Mouse (Mus musculus): Measurements from ENCODE around the gene Gipr.

Gene Gipr

DNA sequence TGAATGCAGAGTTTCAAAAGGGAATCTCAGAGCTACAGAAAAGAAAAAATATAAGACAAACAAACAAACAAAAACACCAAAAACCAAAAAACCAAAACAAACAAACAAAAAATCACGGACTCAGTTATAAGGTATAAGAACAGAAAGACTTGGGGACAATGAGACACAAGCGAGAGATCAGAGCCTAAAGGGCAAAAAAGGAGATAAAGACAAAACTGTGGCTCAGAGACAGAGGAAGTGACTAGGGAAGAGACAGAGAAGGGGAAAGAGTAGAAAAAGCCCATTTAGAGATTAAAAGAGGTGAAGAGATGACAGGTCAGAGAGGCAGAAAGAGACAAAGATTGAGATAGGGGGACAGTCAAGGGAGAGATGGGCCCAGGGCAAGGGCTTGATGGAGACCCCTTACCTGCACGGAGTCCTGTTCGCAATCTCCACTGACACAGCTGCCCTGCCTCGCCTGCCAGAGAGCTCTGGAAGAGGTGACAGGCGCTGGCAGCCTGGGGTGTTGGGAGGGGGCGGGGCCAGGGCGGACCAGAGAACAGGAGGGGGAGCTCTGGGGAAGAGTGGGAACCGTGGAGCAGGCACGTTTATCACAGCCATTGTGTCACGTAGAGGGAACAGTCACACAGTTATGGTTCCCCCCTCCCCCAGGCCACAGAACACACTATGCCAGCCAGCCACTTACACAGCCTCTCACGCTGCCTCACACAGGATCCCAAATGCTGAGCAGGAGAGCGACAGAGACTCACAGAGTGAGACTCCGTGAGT is at the start of gene Gipr:
Gene Gipr (minus strand): TSS at position 472 of the 768 bp plus-strand sequence.
- TF ChIP-seq CTCF (conservative IDR thresholded peaks at IDR 0.05; ENCODE audit: low read length), result no peak
- no peak for TF ChIP-seq NANOG (IDR thresholded peaks at IDR 0.05; ENCODE audit: borderline replicate concordance, low read length)
- TF ChIP-seq POU5F1 (IDR thresholded peaks at IDR 0.05; ENCODE audit: borderline replicate concordance, low read length), result no peak
- H3K4me1 ChIP-seq (replicated peaks; ENCODE audit: low read depth, low read length), result peaks cover 61% of the 10 kb centered on the region
- H3K4me3 ChIP-seq (replicated peaks; ENCODE audit: low read length), result peak within 1 kb of the TSS; percentile 66

DNA sequence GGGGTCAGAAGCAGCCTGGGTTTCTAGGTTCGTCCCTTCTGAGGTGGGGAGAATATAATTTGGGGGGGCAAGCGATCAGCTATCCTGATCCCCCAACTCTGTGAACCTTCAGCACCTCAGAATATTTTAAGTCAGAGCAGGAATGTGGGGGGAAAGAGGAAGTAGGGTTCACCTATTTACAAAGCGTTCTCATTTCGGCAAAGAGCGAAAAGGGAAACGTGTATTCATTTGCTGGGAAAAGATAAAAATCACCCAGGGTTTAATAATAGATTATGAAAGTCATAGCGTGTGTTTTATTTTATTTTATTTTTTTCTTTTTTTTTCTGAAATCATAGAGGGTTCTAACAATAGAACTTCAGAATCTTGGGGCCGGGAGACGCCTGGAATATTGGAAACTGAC is 49.0 kb upstream of the Gipr start:
- H3K9me3 ChIP-seq (ENCODE audit: low read length), result peaks cover 17% of the 10 kb centered on the region
- H3K36me3 ChIP-seq (ENCODE audit: insufficient read depth, low read length), result peaks cover 5% of the 10 kb centered on the region; the same call in 1 of the 2 replicates
- H3K27me3 ChIP-seq (ENCODE audit: insufficient read depth, low read length), result peaks cover 7% of the 10 kb centered on the region; the same call in 1 of the 2 replicates
- H3K4me1 ChIP-seq (replicated peaks; ENCODE audit: low read depth, low read length), result peaks cover 62% of the 10 kb centered on the region
- H3K4me3 ChIP-seq (replicated peaks; ENCODE audit: low read length), result peak overlapping the region; percentile 5; the same call in 1 of the 2 replicates
- TF ChIP-seq NANOG (IDR thresholded peaks at IDR 0.05; ENCODE audit: borderline replicate concordance, low read length), result no peak
- no peak for TF ChIP-seq POU5F1 (IDR thresholded peaks at IDR 0.05; ENCODE audit: borderline replicate concordance, low read length)
- no peak for TF ChIP-seq CTCF (conservative IDR thresholded peaks at IDR 0.05; ENCODE audit: low read length)

More for the DNA sequence above, at the start of gene Gipr:
- Histone ChIP-seq H3K36me3 (ENCODE audit: insufficient read depth, low read length) (no peaks in the 10 kb centered on the region), H3K9me3 (ENCODE audit: low read length) (no peaks in the 10 kb centered on the region), H3K27me3 (ENCODE audit: insufficient read depth, low read length) (peaks cover 30% of the 10 kb centered on the region)

DNA sequence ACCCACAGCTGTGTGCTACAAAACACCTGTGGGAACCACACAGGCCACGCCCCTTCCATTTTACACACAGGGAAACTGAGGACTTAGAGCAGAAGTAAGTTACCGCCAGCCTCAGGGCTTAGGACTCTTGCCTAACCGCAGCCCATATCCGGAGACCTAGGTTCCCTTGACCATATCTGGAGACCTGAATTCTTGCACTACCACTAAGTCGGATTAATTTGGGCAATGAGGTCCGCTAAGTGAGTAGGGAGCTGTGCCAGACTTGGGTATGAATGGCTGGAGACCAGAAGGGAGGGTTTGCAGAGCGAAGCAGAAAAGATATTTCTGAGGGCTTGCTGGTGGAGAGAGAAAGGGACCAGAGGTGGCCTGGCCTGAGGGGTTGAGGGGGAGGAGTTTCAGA is 48.4 kb upstream of the Gipr start:
- peaks cover 7% of the 10 kb centered on the region; the same call in 1 of the 2 replicates for H3K27me3 ChIP-seq (ENCODE audit: insufficient read depth, low read length)
- H3K9me3 ChIP-seq (ENCODE audit: low read length), result peaks cover 17% of the 10 kb centered on the region
- peak overlapping the region; percentile 5; the same call in 1 of the 2 replicates for H3K4me3 ChIP-seq (replicated peaks; ENCODE audit: low read length)
- H3K4me1 ChIP-seq (replicated peaks; ENCODE audit: low read depth, low read length), result peaks cover 68% of the 10 kb centered on the region
- TF ChIP-seq CTCF (conservative IDR thresholded peaks at IDR 0.05; ENCODE audit: low read length) (no peak), POU5F1 (IDR thresholded peaks at IDR 0.05; ENCODE audit: borderline replicate concordance, low read length) (no peak), NANOG (IDR thresholded peaks at IDR 0.05; ENCODE audit: borderline replicate concordance, low read length) (no peak)
- peaks cover 5% of the 10 kb centered on the region; the same call in 1 of the 2 replicates for H3K36me3 ChIP-seq (ENCODE audit: insufficient read depth, low read length)

DNA sequence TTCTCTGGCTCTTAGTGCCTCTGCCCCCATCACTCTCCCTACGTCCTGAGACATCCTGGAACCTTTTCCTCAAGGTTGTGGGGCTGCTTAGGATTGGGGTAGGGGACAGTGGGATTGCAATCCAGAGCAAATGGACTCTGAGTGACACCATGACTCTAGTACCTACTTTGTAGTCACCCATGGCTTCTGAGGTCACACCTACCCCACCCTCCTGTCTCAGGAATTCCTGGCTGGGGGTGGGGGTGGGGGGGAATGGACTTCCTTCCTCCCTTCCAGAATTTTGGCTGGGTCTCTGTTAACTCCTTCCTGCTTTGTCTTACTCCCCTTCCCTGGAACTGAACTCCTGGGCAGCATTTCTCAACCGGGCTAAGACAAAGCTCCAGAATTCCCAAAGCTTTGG is 47.5 kb upstream of the Gipr start:
- Histone ChIP-seq H3K27me3 (ENCODE audit: insufficient read depth, low read length) (peaks cover 7% of the 10 kb centered on the region; the same call in 1 of the 2 replicates), H3K36me3 (ENCODE audit: insufficient read depth, low read length) (peaks cover 5% of the 10 kb centered on the region; the same call in 1 of the 2 replicates), H3K4me3 (replicated peaks; ENCODE audit: low read length) (peak overlapping the region; percentile 75), H3K4me1 (replicated peaks; ENCODE audit: low read depth, low read length) (peaks cover 71% of the 10 kb centered on the region), H3K9me3 (ENCODE audit: low read length) (peaks cover 15% of the 10 kb centered on the region)
- TF ChIP-seq POU5F1 (IDR thresholded peaks at IDR 0.05; ENCODE audit: borderline replicate concordance, low read length) (no peak), NANOG (IDR thresholded peaks at IDR 0.05; ENCODE audit: borderline replicate concordance, low read length) (no peak), CTCF (conservative IDR thresholded peaks at IDR 0.05; ENCODE audit: low read length) (no peak)

DNA sequence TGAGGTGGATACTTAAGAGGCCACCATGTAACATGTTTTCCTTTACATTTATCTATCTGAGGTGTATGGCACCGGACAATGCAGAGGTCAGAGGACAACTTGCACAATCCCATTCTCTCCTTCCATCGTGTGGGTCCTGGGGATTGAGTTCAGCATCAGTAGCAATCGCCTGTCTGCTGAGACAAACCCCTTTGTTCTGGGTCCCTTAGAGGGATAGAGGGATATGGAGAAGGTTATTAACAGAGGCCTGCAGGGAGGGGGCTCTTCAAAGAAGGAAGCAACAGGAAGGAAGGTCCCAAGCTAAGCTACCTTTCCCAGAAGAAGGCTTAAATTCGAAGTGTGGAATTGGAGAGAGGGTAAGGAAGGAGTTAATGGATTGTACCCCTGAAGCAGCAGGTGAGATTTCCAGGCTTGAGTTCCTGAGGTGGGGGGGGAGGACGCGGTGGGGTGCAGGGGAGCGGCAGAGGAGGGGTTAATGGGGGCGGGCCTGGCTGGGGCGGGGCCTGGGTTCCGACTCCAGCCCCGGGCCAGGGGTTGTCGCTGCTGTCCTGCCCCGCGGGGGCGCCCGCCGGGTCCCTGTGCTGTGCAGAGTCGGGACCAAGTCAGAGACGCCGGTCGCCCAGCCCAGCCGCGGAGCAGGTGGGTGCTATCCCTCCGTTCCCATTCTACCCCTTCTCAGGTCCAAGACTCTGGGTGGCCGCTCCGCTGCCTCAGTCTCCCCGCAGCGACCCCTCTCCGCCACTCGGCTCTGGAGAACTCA is 46.2 kb upstream of the Gipr start, which contains the start of gene Gpr4:
Gene Gpr4 (plus strand): TSS at position 543 of the 760 bp plus-strand sequence.
- Histone ChIP-seq H3K27me3 (ENCODE audit: insufficient read depth, low read length) (peaks cover 7% of the 10 kb centered on the region; the same call in 1 of the 2 replicates), H3K9me3 (ENCODE audit: low read length) (peaks cover 10% of the 10 kb centered on the region), H3K4me3 (replicated peaks; ENCODE audit: low read length) (peak within 1 kb of the TSS; percentile 75), H3K36me3 (ENCODE audit: insufficient read depth, low read length) (no peaks in the 10 kb centered on the region), H3K4me1 (replicated peaks; ENCODE audit: low read depth, low read length) (peaks cover 70% of the 10 kb centered on the region)
- TF ChIP-seq NANOG (IDR thresholded peaks at IDR 0.05; ENCODE audit: borderline replicate concordance, low read length), result no peak
- TF ChIP-seq CTCF (conservative IDR thresholded peaks at IDR 0.05; ENCODE audit: low read length), result no peak
- TF ChIP-seq POU5F1 (IDR thresholded peaks at IDR 0.05; ENCODE audit: borderline replicate concordance, low read length), result no peak

GRCm38 (mm10) chr7:19211041-19211675 is 45.2 kb upstream of the Gipr start:
- Histone ChIP-seq H3K36me3 (ENCODE audit: insufficient read depth, low read length) (no peaks in the 10 kb centered on the region), H3K4me1 (replicated peaks; ENCODE audit: low read depth, low read length) (peaks cover 68% of the 10 kb centered on the region), H3K27me3 (ENCODE audit: insufficient read depth, low read length) (peaks cover 7% of the 10 kb centered on the region; the same call in 1 of the 2 replicates), H3K4me3 (replicated peaks; ENCODE audit: low read length) (no peak overlapping the region), H3K9me3 (ENCODE audit: low read length) (peaks cover 10% of the 10 kb centered on the region)
- TF ChIP-seq CTCF (conservative IDR thresholded peaks at IDR 0.05; ENCODE audit: low read length), result no peak
- TF ChIP-seq NANOG (IDR thresholded peaks at IDR 0.05; ENCODE audit: borderline replicate concordance, low read length), result no peak
- TF ChIP-seq POU5F1 (IDR thresholded peaks at IDR 0.05; ENCODE audit: borderline replicate concordance, low read length), result no peak

DNA sequence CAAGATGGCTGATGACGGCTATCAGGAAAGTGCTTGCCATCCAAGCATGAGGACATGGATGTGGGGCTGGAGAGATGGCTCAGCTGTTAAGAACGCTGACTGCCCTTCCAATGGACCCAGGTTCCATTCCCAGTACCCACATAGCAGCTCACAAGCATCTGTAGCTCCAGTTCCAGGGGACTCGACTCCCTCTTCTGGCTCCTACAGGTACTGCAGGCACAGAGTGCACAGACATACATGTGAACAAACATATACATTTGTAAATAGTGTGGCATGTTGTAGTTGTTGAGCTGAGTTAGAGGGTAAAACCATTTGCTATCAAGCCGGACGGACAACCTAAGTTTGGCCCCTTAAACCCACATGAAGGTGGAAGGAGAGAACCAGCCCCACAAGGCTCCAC is 44.1 kb upstream of the Gipr start:
- Histone ChIP-seq H3K4me3 (replicated peaks; ENCODE audit: low read length) (no peak overlapping the region), H3K4me1 (replicated peaks; ENCODE audit: low read depth, low read length) (peaks cover 67% of the 10 kb centered on the region), H3K36me3 (ENCODE audit: insufficient read depth, low read length) (peaks cover 11% of the 10 kb centered on the region), H3K27me3 (ENCODE audit: insufficient read depth, low read length) (peaks cover 7% of the 10 kb centered on the region; the same call in 1 of the 2 replicates), H3K9me3 (ENCODE audit: low read length) (peaks cover 10% of the 10 kb centered on the region)
- TF ChIP-seq CTCF (conservative IDR thresholded peaks at IDR 0.05; ENCODE audit: low read length) (peak; percentile 69), POU5F1 (IDR thresholded peaks at IDR 0.05; ENCODE audit: borderline replicate concordance, low read length) (no peak)

GRCm38 (mm10) chr7:19209494-19209893 is 43.6 kb upstream of the Gipr start:
- peaks cover 16% of the 10 kb centered on the region for H3K36me3 ChIP-seq (ENCODE audit: insufficient read depth, low read length)
- TF ChIP-seq CTCF (conservative IDR thresholded peaks at IDR 0.05; ENCODE audit: low read length) (no peak), POU5F1 (IDR thresholded peaks at IDR 0.05; ENCODE audit: borderline replicate concordance, low read length) (no peak)
- H3K4me1 ChIP-seq (replicated peaks; ENCODE audit: low read depth, low read length), result peaks cover 66% of the 10 kb centered on the region
- peaks cover 7% of the 10 kb centered on the region; the same call in 1 of the 2 replicates for H3K27me3 ChIP-seq (ENCODE audit: insufficient read depth, low read length)
- H3K9me3 ChIP-seq (ENCODE audit: low read length), result peaks cover 10% of the 10 kb centered on the region
- H3K4me3 ChIP-seq (replicated peaks; ENCODE audit: low read length), result no peak overlapping the region
